Mouse (Mus musculus) regulatory T cell (primary cell): Measurements from ENCODE around the gene Gm20388.

ENCODE experiments used
- in situ Hi-C: fragments of 300-600 bp; cut with MboI, MseI; formaldehyde crosslinking; loops from one replicate; pipeline ENCODE4 v1.15.1; 2025; ENCODE audit warnings: high pct_unique_total_duplicates

Gm20388 gene

DNA sequence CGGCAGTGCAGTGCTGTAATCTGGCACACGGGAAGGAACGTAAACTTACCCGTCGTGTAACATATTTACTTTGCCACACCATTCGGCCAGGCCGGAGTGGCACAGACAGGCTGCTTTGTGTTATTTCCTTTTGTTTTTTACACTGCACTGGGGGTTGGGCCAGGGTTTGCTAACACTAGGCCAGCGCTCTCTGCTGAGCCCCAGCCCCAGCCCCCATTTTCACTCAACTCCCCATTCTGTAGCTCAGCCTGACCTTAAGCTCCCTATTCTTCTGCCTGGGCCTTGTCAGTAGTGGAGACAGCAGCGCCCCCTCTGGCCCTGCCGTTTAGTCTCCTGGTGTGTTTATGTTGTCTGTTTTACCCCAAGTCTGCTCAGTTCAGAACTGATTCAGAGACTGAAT is 4404.2 kb downstream of the Gm20388 start:
- in situ Hi-C loops, result no loop called here

DNA sequence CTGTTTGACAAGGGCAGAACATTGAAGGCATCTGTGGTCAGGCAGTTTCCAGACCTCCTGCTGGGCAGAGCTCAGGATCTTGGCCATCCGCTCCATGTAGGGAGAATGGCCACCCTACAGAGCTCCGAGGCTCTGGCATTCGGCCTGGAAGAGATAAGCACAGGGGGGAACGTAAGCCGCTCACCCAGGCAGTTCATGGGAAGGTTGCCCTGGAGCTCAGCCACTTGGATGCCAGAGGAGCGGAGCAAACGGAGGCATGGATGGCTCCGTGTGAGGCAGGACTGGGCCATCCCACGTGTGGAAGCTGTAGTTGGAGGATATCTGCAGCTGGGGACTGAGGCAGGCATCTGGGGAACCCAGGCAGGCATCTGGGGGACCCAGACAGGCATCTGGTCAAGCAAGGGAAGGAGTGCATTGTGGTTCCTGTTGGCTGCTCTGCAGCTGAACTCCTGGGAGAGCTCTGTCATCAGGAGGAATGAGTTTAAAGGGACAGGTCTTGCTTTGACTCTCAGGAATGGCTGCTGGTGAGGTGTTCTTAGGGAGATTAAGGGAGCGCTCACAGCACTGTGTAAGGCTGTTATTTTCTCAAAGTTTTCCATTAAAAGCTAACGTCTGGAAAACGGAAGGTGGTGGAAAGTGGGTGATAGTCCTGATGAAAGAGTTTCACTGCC is 4406.0 kb downstream of the Gm20388 start:
- in situ Hi-C loops, result no loop called here

DNA sequence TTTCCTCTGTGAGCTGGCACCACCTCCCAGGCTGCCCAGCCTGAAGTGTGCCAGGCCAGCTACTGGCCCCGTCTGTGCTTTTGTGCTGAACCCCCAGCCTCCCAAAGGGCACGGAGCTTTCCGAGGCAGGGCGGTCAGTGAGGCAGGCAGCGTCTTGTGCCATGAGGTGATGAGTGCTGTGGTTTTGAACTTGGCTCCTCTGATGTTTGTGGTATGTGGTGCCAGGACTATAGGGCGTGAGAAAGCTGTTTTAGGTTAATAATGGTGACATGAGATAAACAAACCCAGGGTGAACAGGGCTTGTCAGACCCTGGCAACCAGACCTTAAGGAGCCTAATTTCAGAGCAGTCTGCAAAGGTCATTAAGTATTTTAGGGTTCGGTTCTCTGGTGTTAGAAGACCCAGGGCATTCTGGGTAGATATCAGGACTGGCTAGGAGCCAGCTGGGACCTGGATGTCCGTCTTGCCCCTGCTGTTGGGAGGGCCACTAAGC is 4406.6 kb downstream of the Gm20388 start:
- in situ Hi-C loops, result no loop called here

DNA sequence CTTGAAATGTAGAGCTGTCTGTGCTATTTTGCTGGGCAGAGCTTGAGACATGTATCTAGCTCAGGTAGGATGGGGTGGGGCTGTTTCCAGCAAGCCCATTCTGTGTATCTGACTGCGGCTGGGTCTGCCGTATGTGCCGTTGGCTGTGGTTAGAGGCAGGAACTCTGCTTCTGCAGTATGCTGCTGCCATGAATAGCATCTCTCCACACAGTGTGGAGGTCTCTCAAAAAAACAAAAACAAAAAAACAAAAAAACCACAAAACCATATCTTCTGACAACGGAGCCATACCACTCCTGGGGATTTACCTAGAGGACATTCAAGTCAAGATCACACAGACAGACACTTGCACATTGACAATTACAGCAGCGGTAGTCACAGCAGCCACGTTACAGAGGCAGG is 4407.2 kb downstream of the Gm20388 start:
- in situ Hi-C loops, result no loop called here

DNA sequence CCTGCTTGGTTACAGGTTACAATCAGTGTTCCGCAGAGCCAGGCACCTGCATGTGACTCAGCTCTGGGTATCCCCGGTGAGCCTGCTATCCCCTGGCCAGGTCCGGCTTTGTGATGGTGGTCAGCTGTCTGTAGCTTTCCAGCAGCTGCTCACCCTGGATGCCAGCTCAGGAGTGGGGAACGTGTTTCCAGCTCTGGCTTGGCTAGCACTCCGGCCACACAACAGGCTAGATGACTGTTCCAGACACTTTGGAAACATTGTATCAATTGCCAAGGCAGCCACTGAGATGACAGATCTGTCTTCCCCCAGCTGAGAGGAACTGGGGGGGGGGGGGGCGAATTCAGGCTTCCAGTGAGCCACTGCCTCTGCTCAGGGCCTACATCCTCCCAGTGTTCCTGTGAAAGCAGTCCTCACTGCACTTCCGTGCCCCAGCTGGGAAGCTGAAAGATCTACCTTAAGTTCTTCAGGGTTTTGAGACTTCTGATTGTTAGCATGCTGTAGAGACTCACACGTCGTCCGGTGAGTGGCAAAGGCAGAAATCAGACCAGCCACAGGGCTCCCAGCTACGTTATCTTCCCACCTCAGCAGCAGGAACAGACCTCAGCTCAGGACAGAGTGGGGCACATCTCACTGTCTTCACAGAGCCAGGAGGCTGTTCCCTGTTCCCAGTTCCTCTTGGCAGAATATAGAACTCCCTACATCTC is 4408.1 kb downstream of the Gm20388 start:
- in situ Hi-C loops, result no loop called here

DNA sequence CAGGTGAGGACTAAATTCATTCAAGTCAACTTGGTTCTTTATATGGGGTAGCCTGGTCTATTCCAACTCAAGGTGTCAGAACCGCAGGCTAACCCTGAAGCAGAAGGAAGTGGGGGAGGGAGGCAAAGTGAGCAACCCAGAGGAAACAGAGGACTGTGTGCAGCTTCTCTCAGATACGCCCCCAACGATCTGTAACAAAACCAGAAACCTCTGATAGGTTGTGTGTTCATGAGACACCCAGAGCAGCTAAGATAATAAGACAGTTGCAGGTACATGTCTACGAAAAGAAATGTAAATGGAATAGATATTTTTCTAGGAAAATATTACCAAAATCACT is 4408.6 kb downstream of the Gm20388 start:
- in situ Hi-C loops, result no loop called here

DNA sequence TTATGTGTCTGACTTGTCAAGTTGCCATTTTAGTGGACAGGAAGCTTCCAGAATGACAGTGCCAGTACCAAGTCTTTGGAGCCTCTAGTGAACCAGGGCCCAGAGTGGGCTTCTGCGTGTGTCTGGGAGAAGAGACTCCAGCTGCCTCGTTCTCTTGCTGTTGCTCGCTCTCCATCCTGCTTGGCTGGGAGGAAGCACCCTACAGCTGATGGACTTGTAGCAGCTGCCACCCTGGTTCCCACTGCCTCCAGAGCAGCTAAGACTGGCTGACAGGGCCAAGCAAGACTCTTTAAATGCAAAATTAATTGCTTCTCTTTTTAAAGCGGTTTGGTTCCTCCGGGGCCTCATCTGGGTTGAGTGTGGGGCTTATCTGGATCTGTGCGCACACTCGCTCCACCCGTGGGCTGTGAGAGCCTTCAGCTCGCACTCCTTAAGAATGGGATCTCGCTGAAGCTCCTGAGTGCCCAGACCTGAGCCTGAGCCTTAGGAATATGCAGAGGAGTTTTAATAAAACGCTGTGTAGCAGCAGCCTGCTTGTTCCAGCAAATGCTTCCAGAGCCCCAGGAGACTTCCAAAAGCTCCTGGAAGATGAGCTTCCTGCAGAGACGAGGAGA is 4410.7 kb downstream of the Gm20388 start:
- in situ Hi-C loops, result no loop called here

DNA sequence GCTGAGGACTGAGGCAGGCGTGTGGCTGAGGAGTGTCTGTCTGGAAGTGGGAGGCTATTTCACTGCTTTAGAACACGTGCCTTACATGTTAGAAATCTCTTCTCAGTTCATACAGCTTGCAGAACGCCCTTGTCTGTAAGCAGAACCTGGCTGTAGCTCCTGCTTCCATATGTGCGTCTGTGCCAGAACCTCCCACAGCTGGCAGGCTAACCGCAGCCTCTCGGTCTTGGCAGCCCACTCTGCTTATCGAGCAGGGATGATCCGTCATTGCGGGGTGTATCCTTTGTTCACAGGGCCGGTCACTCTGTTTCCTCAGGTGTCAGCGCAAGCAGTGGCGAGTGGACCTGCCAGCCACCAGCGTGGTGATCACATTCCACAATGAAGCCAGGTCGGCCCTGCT is 4412.7 kb downstream of the Gm20388 start:
- in situ Hi-C loops, result no loop called here

DNA sequence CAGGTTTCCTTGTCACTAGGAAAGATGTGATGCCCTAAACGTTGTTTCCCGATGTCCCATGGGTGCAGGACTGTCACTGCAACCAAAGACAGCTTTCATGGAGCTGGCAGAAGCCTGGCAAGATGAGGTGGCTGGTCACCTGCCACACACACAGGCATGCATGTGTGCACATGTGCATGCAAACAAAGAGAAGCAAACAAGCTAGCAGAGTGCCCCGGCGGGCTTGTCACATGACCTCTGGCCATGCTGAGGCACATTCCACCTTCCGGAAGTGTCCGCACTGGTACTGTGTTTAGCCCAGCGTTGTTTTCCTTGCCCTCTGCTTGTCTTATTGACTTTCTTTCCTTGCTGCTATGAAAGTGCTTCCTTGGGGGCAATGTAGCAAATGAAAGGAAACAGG is 4417.6 kb downstream of the Gm20388 start:
- in situ Hi-C loops, result no loop called here

DNA sequence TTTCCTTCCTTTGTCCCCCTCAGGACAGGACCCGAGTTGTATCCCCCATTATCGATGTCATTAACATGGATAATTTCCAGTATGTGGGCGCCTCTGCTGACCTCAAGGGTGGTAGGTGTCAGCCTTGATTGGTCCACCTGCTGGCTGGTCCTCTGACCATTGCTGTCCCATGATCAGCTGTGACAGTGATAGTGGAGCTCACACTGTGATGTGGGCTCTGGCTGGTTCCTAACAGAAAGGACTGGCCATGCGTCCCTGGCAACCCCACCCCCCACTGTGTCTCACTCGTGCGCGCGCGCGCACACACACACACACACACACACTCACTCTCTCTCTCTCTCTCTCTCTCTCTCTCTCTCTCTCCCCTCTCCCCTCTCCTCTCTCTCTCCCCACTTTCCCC is 4419.0 kb downstream of the Gm20388 start:
- in situ Hi-C loops, result no loop called here

DNA sequence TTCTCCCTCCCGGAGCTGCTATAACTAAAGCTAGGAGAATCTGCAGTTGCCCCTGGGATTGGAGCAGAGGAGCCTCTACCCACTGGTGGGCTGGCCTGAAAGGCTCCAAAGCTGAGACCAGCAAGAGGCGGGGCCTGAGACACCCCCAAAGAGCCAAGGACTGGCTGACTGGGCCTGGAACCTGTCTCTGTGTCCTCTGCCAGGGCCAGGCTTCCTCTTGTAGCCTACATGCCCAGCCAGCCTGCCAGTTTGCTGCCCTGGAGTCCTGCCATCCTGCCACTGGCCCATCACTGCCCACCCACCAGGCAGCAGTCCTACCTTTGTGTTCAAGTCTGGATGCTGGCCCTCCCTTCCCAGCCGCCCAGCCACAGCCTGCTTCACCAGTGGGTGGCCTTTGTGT is 4419.8 kb downstream of the Gm20388 start:
- in situ Hi-C loops, result no loop called here

DNA sequence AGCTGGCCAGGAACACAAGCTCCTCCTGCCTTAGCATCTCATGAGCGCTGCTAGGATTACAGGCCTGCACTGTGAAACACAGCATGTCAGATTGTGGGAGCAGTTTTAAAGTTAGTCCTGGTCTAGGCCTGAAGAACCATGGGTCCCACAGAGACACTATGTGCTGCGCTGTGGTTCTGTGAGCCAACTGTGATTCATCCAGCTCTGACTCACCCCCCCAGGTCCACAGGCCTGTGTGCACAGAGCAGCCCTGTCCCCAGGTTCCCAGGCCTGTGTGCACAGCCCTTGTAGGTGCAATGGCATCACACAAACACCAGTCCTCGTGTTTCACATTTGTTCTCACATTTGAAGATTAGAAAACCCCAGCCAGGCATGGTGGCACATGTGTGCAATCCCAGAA is 4420.5 kb downstream of the Gm20388 start:
- in situ Hi-C loops, result no loop called here

DNA sequence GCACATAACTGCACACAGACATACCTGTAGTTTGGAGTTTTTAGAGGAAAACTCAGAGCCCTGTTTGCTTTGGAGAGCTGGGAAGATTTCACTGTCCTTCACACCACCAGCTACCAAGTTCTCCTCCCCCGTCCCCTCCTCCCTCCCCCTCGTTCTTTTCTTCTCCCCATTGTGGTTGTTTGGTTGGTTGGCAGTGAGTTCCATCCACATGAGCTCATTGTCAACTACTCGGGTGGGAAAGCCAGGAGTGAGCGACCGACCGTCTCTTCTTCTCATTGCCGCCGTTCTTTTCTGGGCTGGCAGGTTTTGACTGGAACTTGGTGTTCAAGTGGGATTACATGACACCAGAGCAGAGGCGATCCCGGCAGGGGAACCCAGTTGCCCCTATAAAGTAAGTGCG is 4421.1 kb downstream of the Gm20388 start:
- in situ Hi-C loops, result no loop called here

DNA sequence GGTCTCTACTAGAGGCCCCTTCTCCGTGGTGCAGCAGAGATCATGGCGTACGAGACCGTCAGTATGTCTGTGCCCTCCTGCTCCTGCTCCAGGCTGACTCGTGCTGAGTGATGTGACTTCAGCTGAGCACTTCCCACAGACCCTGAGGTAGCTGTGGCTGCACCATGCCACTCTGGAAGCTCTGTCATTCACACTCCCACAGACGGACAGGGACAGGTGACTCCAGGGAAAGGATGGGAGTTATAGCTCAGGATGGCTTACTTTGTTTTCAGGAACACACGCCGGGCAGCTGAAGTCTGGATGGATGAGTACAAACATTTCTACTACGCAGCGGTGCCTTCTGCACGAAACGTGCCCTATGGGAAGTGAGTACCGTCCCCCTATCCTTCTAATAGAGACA is 4425.7 kb downstream of the Gm20388 start:
- in situ Hi-C loops, result no loop called here

DNA sequence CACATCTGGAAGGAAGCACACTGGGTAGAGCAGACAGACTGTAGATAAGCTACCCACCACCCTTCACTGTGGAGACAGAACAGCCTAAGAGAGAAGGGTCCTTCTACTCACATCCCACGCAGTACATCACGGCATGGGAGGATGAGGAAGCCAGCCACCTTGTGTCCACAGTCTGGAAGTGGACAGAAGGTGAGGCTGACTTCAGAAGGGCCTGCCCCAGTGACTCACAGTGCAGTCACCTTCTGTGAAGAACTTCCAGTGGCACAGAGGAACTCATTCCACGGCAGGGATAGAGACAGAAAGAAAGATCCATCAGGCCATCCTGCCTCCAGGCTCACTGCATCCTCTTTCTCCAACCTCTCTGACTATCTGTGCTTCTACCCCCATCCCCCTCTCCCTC is 4429.1 kb downstream of the Gm20388 start:
- in situ Hi-C loops, result loop anchor here (10.0 kb wide), 1 partner anchor 1085 kb away; no protein-coding TSS in a partner anchor

DNA sequence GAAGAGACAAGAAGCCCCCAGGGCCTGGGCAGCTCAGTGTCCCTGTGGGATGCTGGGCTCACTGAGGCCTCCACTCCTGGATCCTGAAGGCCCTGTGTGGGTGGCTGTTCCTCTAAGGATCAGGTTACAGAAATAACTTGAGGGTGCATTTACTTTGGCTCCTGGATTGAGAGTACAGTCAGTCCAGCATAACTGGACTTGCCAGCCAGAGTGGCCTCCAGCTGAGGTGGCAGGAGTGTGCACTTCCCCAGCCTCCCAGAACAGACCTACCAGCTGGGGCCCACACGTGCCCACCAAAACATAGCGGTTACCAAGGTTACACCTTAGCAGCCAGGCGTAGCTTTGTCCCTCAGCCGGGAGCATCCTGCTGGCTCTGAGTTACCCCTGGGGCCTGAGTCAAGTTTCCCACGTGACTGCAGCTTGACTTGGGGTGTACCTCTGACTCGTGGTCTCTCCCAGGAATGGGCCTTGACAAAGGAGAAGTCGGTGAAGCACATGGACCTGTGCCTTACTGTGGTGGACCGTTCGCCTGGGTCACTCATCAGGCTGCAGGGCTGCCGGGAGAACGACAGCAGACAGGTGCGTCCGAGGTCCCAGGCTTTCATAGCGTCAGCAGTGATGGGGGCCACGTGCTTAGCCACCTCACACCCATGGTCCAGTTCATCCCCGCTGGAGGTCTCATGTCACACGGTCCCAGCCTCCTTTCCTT is 4429.9 kb downstream of the Gm20388 start:
- in situ Hi-C loops, result loop anchor here (10.0 kb wide), 1 partner anchor 1084 kb away; no protein-coding TSS in a partner anchor

DNA sequence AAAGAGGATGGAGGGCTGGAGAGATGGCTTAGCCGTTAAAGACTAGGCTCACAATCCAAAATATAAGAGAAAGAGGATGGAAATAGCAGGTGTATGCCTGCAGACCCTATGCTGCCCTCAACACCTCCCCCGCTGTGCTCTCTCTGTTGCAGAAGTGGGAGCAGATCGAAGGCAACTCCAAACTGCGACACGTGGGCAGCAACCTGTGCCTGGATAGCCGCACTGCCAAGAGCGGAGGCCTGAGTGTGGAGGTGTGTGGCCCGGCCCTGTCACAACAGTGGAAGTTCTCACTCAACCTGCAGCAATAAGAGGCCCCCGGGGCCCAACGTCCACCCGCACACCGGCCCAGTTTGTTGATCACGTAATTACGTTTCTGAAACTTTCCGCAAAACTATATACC is 4432.5 kb downstream of the Gm20388 start:
- in situ Hi-C loops, result loop anchor here (10.0 kb wide), 1 partner anchor 1082 kb away; no protein-coding TSS in a partner anchor

DNA sequence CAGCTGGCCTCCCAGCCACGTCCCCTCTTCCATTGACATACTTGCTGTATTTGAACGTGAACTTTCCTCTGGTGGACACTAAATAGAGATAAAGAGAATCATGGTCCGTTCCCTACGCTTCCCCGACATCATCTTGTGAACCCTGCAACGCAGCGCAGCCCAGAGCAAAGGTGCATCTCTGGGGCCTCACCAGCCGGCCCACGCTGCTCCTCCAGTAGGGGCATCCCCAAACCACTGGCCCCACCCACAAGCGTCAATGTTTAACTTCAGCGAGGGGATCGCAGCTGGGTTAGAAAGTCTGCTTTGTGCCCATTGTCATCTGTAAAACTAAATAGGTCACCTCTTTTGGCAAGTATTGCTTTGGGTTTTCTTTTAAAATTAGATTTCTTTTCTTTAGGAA is 4433.4 kb downstream of the Gm20388 start:
- in situ Hi-C loops, result loop anchor here (10.0 kb wide), 1 partner anchor 1081 kb away; no protein-coding TSS in a partner anchor

DNA sequence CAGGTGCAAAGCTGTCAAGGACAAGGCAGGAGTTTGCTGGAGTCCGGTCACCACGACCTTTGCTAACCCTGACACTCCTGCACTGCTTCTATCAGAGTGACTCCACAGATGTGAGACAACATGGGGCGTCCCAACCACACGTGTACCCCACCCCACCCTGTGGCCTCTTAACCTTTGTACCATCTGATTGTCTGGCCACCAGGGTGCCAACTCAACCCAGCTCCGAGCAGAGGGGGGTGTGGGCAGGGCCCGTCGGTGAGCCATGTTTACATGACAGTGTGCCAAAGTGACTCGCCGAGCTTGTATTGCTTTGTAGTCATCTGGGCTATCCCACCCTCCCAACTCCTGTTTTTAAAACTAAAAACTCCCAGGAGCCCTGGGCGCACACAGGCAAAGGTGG is 4434.5 kb downstream of the Gm20388 start:
- in situ Hi-C loops, result loop anchor here (10.0 kb wide), 1 partner anchor 1080 kb away; no protein-coding TSS in a partner anchor

DNA sequence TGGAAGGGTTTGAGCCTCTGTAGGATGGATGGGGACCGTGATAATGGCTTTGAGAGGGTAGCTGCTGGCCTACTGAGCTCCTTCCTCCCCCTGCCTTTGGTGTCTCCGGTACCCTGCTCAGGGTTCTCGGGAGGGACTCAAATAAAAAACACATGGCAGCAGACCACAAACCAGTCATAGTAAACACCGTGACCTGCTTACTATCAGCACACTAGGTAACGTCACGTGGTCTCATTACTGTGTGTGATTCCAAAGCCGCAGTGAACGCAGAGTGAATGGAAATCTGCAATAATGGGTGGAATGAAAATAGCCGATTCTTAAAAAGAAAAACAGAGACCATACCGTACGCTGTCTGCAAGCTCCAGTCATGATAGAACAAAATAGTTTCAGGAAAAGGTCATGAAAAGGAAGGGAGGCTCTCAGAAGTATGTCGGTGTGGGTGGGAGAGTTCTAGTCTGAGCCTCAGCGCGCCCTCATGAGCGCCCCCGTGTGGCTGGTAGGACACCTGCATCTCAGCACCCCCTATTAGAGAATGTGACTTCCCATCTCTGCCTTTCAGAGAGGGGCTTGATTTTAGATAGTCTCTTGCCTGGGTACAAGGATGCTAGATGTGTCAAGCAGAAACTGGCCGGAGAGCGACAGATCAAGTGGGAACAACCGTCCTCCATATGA is 4436.3 kb downstream of the Gm20388 start:
- in situ Hi-C loops, result loop anchor here (10.0 kb wide), 1 partner anchor 1078 kb away; no protein-coding TSS in a partner anchor

DNA sequence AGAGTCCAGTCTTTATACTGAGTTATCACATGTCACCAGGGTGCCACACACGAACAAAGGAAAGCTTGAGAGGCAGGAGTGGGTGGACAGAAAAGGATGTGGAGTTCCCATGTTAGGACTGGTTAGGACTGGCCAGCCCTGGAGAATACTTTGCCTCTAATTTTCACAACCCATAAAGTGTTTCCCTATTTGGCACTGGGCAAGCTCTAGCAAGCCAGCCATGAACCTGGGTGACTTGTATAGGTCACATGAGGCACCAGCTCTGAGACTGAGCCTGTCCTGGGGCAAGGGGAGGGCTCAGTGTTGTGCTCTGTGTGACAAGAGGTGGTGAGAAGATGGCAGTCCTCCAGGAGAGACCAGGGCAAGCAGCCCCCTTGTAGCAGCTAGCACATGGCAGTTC is 4437.4 kb downstream of the Gm20388 start:
- in situ Hi-C loops, result loop anchor here (10.0 kb wide), 1 partner anchor 1077 kb away; no protein-coding TSS in a partner anchor
